Mouse (Mus musculus) common myeloid progenitor, adult 5-6 weeks (primary cell): ENCODE data around the gene Mrpl33. TPM values are rescaled to one million over a fixed set of nuclear protein-coding genes. Genes with fewer than 3 reads are reported as not detected.
"Not testable (repeated sequence)": the region's sequence is repeated elsewhere in the genome, so short reads cannot be mapped to it uniquely, and the experiment has no call there.

Experiments used
- ATAC-seq: replicated peaks from 2 replicates; pipeline ENCODE4 v1.8.0; 2016; ENCODE audit warnings: low read depth, mild to moderate bottlenecking, moderate TSS enrichment, inconsistent platforms; ENCODE audit not compliant: poor library complexity, severe bottlenecking
- total RNA-seq: library from RNA; stranded (forward); fragments of 200-1000, 187-1606 nt; gene quantifications from 2 replicates; pipeline ENCODE4 v1.2.3, GENCODE M21; 2017

The Mrpl33 gene
- total RNA-seq: 133 and 158 TPM in 2 replicates

GRCm38 (mm10) chr5:31596481-31597429 is at the start of gene Mrpl33:
Gene Mrpl33 (plus strand): TSS chr5:31596935.
- peak; percentile 85 for ATAC-seq

- no peak for ATAC-seq
Observed at GRCm38 (mm10) chr5:31559401-31559800, 37.3 kb upstream of the Mrpl33 start.

- ATAC-seq: no peak
Observed at GRCm38 (mm10) chr5:31560352-31560751, 36.4 kb upstream of the Mrpl33 start.

- no peak for ATAC-seq
Observed at GRCm38 (mm10) chr5:31562036-31562666, 34.6 kb upstream of the Mrpl33 start.

- ATAC-seq: peak; percentile 85
Observed at GRCm38 (mm10) chr5:31563496-31563895, 33.2 kb upstream of the Mrpl33 start.

- ATAC-seq: no peak
Observed at GRCm38 (mm10) chr5:31563905-31564304, 32.8 kb upstream of the Mrpl33 start.

- ATAC-seq: no peak
Observed at GRCm38 (mm10) chr5:31564976-31565375, 31.8 kb upstream of the Mrpl33 start.

GRCm38 (mm10) chr5:31566026-31566425 is 30.7 kb upstream of the Mrpl33 start:
- no peak for ATAC-seq

GRCm38 (mm10) chr5:31566457-31566856 is 30.3 kb upstream of the Mrpl33 start:
- ATAC-seq: no peak

GRCm38 (mm10) chr5:31567951-31568657 is 28.6 kb upstream of the Mrpl33 start:
- no peak for ATAC-seq

GRCm38 (mm10) chr5:31571023-31571608 is 25.6 kb upstream of the Mrpl33 start:
- ATAC-seq: peak; percentile 97

GRCm38 (mm10) chr5:31573722-31574121 is 23.0 kb upstream of the Mrpl33 start:
- ATAC-seq: no peak

- ATAC-seq: peak; percentile 47; the same call in 1 of the 2 replicates
Observed at GRCm38 (mm10) chr5:31576539-31576975, 20.2 kb upstream of the Mrpl33 start.

- no peak for ATAC-seq
Observed at GRCm38 (mm10) chr5:31581263-31581662, 15.5 kb upstream of the Mrpl33 start.

- ATAC-seq: no peak
Observed at GRCm38 (mm10) chr5:31581932-31582331, 14.8 kb upstream of the Mrpl33 start.

GRCm38 (mm10) chr5:31583261-31583660 is 13.5 kb upstream of the Mrpl33 start:
- ATAC-seq: no peak

GRCm38 (mm10) chr5:31585526-31585925 is 11.2 kb upstream of the Mrpl33 start:
- no peak for ATAC-seq

GRCm38 (mm10) chr5:31588016-31588415 is 8.7 kb upstream of the Mrpl33 start:
- ATAC-seq: no peak

- not testable (repeated sequence) for ATAC-seq
Observed at GRCm38 (mm10) chr5:31588672-31589071, 8.1 kb upstream of the Mrpl33 start.

GRCm38 (mm10) chr5:31589711-31590319 is 6.9 kb upstream of the Mrpl33 start:
- ATAC-seq: no peak
